Mouse (Mus musculus): Measurements from ENCODE around the gene H2afy. TPM values are rescaled to one million over a fixed set of nuclear protein-coding genes. Genes with fewer than 3 reads are reported as not detected.

The H2afy gene
- total RNA-seq, 4 experiments from 2014 or later, result 39.0 to 48.2 (median 45.6) TPM

DNA sequence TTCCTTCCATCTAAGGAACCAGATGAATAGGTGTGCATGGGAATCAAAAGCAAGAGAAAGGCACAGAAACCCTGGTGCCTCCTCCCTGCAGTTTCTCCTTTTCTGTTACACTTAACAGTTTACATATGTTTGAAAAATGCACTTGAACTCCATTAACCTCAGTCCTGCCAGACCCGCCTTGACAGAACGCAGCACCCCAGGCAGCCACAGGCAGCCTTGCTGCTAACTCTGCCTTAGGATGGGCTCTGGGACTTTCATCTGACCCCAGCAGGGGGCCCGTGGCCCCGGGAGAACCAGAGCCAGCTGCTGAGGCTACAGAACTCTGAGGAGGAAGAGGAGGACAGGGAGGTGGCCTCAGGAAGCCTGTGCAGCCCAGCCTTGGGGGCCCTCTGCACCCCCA is 23.7 kb downstream of the H2afy start:
- no peak for DNase-seq (ENCODE audit: low spot score)

DNA sequence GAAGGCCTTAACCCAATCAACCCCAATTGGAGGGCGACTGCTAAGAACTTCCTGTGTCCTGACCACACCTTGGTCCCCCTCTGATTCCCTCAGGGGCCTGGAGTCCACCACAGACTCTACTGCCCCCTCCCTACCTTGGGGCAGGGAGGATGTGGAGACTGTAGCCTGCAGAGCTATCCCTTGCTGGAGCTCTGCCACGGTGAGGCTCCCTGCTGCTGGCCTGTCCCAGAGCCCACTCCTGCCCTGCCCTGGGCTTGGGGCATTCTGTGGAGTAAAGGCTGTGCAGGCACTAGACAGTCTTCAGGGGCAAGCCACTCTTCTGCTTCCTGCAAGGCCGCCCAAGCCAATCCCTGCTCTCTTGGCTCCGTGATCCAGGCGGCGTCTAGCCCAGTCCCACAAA is 24.6 kb downstream of the H2afy start:
- DNase-seq (ENCODE audit: low spot score), result no peak

DNA sequence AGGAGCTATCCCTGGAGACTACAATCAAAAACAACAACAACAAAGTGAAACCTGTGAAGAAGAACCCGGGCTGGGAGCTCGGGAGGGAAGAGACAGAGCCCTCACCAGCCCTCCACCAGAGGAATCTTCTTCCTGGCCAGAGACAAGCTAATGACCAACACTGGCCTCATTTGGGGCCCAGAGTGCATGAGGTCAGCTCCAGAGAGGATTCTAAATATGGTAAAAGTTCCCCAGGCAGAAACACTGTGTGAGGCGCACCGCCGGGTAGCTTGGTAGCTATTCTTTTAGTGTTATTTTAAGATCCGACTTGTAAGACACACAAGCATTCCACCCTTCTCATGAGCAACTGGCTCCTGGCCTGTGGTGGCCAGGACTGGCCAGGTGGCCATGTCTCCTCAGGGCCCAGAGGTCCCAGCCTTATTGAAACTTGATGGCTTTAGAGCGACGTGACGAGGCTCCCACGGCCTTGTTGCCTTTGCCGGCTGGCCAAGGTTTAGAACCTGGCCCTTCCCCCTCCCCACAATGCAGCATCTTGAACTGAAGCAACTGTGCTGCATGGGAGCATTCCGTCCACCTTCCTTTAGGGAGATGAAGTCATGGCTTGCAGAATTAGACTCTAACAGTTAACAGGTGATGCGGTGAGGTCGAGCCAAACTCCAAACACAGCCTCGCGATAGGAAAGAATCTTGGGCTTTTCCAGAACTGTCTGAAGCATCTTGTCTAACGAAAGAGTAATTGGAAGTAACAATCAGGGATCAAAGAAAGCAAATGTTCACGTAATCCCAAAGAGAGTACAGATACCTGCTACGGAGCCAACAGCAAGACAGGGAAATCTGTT is 25.2 kb downstream of the H2afy start:
- DNase-seq (ENCODE audit: low spot score), result no peak

DNA sequence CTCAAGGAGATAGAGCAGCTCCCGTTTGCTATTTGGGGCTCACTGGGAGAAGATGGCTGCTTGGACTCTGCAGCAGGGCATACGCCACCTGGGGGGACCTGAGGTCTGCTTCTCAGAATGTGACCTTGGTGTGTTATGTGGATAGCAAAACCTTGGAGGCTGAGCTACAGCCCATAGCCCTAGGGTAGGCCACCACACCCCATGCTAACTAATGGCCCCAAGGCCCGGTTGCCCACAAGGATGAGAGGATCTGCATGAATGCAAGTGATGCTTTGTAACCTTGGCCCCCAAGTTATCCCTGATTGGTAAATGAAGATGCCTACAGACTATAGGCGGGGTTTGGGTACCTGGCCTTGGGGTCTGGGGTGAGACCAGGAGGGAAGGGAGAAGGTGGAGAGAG is 26.5 kb downstream of the H2afy start:
- DNase-seq (ENCODE audit: low spot score), result no peak

DNA sequence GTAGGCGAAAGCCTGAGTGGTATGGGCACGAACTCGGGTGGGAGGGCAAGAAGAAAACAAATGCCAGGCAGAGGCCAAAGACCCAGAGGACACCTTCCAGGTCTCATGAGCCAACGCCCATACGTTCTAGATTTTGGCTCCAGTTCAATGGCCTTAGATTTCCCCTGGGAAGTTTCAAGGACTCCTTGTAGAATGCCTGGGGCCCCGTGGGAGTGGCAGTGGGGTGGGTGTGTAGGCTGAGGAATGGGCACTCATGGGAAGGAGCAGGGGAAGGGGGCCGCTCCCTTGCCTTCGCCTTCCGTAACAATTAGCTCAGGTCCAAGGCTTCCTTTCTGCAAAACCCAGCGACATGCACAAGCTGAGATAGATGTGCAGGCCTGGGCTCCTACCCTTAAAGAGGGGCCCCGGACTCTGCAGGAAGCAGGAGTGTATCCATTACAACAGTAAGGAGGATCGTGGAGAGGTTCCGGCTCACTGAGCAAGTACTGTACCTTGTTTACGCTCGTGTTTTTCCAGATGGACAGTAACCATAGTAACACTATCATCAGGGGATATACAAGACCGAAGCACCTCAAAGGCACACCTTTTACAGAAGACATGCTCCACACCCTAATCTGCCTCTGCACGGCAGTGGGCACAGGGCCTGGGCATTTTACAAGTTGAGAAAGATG is 27.2 kb downstream of the H2afy start:
- no peak for DNase-seq (ENCODE audit: low spot score)

DNA sequence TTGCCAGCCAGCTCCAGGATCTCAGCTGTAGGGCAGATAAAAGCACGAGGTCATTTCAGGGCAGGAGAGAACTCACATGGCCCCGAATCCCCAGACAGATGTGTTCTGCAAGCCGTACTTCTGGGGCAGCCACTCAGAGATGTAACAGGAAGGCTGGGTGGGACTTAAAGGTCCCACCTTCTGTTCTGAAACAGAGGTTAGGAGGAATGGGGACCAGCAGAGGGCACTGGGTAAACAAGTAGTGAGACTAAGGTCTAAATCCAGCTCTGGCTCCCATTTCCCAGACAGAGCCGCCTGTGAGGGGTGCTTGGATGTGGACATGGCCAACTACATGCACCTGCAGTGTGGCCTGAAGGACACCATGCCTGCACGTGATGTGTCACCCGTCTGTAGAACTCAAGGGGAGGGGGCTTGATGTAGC is 31.2 kb downstream of the H2afy start:
- no peak for DNase-seq (ENCODE audit: low spot score)

DNA sequence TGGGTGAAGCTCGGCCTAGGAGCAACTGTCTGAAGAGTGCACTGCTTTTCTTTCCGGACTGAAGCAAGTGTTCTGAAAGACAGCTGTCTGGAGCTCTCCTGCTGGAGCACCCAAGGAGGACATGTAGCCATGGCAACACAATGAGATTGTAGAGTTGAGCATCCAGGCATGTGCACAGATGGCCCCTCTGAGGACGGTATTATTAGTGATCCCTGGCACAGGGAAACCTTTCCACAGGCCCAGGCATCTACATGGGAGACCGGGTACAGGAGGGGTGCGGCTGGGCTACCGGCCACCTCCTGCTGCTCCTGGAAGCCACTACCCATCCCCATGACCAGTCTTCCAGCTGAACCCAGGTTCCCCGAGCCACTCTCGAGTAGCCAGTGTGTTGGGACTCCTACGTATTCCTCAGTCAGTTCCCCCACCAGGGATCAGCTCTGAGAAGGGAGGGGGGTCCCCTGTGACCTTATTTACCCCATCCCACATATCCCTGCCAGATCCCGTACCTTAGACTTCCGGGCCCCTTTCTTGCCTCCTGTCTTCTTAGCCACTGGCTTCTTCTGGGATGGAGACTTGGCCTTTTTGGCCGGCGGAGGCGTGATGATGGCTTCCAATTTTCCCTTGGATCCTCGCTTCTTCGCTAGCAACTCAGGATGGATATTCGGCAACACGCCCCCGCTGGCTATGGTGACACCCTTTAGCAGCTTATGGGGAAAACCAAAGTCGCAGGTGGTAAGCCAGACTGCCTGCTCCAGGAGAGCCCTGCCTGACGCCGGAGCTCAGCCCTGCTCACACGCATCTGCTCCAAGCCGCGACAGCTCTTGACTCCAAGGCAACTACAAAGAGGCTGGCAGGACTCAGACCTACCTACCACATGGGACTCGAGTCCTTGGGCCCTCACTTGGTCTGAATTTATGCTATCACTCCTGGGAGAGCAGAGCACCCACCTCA is 32.1 kb downstream of the H2afy start:
- DNase-seq (ENCODE audit: low spot score), result no peak

DNA sequence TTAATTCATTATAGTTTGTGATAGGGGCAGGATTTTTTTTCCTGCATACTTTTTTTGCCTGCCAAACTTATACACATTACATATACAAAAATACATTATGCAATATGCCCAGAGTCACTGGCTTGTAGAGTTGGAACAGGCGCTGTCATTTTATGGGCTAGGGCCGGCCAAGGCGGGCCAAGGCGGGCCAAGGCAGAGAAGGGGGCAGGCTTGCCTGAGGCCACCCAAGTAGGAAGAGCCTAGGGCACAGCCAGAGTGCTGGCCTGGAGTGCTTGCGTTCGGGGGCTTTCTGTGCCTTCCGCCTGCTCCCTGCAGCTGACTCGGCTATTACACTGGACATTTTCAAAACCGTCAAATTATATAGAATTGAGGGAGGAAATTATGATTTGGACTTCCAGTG is 34.0 kb downstream of the H2afy start:
- DNase-seq (ENCODE audit: low spot score), result no peak

DNA sequence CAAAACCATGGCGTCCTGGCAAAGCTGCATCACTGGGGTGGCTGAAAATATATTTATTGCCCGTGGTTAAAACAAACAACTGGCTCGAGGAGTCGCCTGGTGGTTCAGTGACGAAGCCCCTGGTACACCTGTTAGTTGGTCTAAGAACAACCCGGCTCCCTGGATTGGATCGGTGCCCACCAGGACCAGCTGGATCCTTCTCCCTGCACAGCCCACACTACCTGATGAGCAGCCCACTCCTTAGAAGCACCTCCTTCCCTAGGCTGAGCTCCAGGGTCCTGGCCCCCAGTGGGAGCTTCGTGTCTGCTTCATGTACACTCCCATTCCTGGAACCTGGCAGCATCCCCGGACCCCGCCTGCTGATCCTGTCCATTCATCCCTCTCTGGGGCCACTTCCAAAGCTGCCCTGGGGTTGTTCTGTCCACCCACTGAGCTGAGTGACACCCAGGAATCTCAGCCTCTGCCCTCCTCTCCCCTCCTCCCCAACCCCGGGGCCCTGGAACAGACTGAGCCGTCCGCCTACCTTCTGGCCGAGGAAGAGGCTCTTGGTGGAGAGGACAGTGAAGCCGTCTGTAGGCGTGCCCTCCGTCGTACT is 40.5 kb downstream of the H2afy start:
- no peak for DNase-seq (ENCODE audit: low spot score)

DNA sequence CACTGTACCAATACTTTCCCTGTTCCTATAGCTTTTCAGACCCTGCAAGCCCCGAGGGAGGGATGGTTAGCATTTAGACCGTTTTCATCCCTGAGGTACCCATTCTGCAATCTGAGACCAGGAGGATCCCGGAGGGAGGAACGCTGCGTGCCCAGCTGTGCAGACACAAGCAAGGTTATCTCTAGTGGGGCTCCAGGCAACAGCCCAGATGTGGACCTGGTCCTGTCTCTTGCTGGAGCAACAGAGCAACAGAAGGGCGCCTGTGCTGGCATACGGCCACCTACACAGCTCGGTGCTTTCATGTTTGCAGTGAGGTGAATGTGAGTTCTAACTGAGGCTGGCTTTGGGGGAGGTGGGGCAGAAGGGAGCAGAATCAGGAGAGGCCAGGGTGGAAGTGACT is 41.6 kb downstream of the H2afy start:
- no peak for DNase-seq (ENCODE audit: low spot score)

DNA sequence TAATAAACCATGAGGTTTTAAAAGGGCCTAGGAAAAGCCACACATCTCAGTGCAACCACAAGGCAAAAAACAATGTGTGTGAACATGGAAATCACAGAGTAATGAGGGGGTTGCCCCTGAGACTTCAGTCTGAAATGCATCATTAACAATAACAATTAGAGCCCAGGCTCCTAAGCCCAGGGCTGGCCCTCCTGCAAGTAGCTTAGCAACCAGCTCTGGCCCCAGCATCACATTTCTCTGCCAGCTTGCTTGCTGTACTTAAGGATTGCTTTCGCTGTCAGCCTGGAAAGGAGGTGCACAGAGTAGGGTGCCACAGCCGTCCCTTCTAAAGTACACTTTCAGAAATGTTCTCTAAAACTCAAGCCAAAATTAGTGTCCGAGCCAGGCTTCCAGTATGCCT is 42.5 kb downstream of the H2afy start:
- DNase-seq (ENCODE audit: low spot score), result no peak

DNA sequence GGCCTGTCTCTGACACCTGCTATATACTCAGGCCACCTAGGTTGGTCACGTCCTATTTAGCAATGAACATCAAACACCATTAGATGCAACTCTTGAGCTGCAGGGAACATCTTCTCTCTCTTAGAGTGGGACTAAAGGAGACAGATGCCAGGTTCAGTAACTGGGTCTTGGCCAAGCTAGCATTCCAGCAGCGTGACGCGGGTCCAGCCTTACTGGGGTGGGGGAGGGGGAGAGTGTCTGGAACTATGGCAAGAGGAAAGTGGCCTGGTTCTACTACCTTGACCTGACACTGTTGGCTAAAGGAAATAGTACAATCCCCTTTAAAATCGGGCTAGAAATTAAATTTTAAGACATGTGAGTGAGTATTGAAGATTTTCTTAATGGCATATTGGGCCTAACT is 43.6 kb downstream of the H2afy start:
- no peak for DNase-seq (ENCODE audit: low spot score)

DNA sequence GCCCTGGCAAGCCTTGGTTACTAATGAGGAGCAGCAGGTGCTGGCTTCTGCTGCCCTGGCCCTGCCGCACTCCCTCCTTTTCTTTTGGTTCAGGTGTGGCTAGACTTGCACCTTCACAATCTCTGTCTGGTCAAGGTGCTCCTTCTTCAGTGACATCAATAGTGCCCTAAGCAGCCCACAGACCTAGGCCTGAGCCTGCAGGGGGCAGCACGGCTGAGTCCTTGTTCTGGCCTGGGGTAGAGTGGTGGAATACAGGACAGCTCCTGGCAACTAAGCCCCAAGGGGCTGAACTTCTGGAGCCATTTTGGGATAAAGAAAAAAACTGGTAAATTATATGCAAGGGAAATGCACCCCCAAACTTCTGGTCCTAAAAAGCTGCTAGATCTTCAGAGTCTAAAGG is 45.6 kb downstream of the H2afy start:
- no peak for DNase-seq (ENCODE audit: low spot score)

DNA sequence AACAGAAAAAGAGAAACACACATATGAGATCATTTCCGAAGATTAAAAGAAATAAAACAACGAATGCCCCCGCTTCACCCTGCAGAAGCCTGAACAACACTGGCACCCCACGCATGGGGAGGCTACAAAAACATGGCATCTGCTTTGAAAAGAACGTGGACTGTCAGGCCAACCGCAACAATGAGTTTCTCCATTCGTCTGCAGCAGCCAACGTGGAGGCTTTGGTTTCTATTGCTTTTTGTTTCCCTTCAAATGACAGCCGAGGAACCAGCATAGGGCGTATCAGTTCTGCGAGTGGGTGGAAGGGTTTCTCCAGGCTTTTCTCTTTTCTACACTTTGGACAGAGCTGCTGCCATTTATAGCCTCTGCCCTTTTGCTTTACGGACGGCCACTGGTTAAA is 47.6 kb downstream of the H2afy start:
- no peak for DNase-seq (ENCODE audit: low spot score)

DNA sequence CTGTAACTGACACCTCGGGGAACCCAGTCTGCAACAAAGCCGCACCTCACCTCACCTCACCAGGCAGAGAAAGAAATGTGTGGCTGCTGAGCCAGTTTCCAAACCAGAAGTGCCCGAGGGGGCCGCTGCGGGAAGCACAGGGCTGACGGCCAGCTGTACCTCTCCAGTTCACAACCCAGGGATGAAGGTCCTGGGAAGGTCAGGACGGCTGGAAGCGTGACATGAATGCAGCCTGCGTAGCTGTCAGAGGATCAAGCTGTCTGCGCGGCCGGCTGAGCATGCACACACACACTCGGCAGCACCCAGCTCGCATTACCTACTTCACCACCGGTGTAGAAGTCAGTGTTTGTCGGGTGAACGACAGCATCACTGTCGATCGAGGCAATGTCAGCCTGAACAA is 48.2 kb downstream of the H2afy start:
- peak; percentile 38 for DNase-seq (ENCODE audit: low spot score)

DNA sequence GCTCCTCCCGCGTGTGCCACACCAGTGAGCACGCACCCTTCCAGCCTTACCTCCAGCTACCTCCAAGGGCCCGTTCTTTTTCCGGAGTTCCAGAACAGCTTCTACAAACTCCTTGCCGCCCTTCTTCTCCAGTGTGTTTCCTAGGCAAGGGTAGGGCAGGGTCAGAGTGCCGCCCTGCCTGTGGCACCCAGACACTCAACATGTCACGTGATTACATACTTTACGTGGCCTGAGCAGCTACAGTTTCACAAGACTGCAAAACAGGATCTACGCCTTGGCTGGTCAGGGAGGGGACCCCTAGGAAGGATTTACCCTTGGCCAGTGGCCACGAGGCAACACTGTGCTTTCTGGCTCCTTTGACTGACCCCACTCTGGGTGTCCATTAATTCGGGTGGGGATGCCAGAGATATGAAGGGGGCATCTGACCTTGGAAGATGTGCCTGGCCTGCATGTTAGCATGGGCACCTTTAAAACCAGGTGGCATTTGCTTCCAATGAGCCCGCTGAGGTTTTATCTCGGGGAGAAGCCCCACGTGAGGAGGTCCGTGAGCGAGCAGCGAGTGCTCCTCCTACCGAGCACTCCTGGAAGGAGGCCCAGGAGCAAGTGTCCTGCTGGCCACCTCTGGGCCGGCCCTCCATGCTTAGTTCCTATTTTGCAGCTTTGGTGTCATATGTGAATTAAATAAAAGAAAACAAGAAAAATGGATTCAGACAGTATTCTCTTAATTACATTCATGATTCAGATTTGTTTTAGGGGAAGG is 51.8 kb downstream of the H2afy start:
- no peak for DNase-seq (ENCODE audit: low spot score)

DNA sequence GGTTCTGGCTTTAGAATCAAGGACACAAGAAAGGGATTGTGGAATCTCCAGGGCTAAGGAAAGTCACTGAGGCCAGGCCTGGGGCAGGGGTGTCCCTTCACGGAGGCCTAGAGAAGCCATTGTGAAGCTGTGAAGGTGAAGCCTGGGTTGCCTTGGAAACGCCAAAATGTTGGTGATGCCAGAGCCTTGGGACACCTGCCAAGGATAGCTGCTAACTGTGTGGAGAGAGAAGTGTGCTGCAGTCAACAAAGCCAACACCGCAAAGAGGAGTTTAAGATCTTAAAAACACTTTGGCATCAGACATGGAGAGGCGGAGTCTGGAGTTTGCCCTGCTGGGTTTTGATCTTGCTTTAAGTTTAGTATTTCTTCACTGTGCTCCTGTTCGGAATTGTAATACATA is 54.5 kb downstream of the H2afy start:
- no peak for DNase-seq (ENCODE audit: low spot score)

DNA sequence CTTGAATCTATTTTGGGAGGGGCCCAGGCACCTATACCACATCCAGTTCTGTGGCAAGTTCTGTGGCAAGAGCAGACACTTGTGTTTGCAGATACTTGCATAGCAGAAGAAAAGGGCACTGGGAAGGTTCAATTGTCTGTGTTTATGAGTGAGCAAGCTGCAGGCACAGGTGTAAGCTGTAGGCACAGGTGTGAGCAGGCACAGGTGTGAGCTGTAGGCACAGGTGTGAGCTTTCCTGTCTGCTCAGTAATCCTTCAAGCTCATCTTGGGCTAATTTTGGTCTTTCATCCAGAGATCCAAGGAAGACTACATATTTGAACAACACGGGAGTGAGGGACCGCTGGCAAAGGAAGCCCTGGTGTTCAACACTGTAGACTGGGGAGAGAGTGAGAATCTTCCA is 56.5 kb downstream of the H2afy start:
- DNase-seq (ENCODE audit: low spot score), result no peak

DNA sequence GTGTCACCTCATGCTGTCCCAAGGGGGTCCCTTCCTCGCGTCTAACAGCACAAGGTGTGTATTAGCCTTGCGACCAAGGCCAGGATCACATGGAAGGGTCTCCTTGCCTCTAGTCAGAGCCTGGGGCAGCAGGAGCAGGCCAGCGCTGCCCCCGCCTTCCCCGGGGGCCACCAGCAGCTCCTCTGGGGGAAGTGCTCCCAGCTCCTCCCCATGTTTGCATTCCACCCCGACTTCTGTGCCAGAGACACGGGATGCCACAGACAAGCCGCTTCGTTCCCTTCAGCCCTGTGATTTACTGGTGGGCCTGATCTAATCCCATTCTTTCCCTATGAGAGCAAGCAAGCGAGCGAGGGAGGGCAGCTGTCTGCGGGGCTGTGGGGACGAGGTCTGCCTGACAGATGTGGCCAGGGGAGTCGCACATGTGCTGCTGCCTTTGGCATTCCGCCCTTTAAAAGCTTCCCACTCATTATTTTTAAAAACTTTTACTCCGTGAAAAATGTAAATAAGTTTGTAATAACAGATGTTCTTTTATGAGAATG is 57.4 kb downstream of the H2afy start:
- DNase-seq (ENCODE audit: low spot score), result no peak

DNA sequence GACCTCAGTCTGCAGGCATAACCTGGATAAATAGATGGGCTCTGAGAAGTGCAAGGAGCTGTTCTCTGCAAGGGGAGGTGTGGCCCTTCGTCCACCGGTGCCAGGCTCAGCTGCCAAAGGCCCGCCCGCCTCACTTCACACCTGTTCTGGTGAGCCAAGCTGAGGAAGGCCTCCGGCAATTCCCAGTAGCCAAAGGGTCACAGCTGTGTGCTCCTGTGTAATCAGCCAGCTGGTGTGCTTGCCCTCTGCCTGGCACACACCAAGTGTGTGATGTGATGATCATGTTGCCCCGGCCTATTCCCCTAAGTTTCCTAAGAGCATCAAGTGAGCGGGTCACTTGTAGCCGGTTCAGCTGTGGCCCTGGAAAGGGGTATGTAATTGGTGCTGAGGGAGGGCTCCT is 60.2 kb downstream of the H2afy start:
- no peak for DNase-seq (ENCODE audit: low spot score)

DNA sequence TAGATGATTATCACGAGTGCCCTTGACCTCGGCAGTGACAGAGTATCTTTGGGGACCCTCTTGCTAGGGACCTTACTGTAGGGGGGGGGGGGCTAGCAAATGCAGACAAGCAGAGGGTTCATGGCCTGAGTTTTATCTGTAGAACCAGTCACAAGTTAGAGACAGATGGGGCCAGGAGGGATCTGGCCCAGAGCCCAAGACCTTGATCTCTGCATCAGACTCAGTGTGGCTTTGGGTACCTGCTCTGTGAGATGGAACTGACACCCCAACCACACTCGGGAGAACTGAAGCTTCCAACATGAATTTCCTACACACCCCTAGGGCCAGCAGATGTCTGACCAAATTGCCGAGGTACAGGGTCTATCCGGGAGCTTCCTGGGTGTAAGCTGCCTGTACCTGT is 63.0 kb downstream of the H2afy start:
- no peak for DNase-seq (ENCODE audit: low spot score)
